Mouse (Mus musculus) kidney, adult 2 months (tissue): ENCODE measurements at regions not wholly inside any gene's neighbourhood (a gene's known extent, or its start where the extent isn't known, plus 50 kb on each side); places are given as distances from the start of the nearest gene placed in this dataset.

ENCODE experiments used
- DNase-seq: peaks from one replicate; pipeline ENCODE4 v3.0.0; 2021
- H3K27ac ChIP-seq: fragments of 200-500 bp; 2 replicates; pipeline ENCODE4 v1.5.1; 2012; ENCODE audit warnings: low read depth, low read length, control low read depth, inconsistent platforms; ENCODE audit not compliant: insufficient read depth
- H3K27me3 ChIP-seq: fragments of 200-500 bp; replicated peaks from 2 replicates; pipeline ENCODE4 v1.6.1; 2012; ENCODE audit warnings: mild to moderate bottlenecking, moderate library complexity, low read length, inconsistent platforms; ENCODE audit not compliant: control insufficient read depth, insufficient read depth
- H3K36me3 ChIP-seq: fragments of 200-500 bp; 2 replicates; pipeline ENCODE4 v1.6.1; 2012; ENCODE audit warnings: mild to moderate bottlenecking, moderate library complexity, low read length, inconsistent platforms; ENCODE audit not compliant: control insufficient read depth, insufficient read depth
- H3K4me1 ChIP-seq: fragments of 200-500 bp; 2 replicates; pipeline ENCODE4 v1.6.1; 2011; ENCODE audit warnings: low read length; ENCODE audit not compliant: control insufficient read depth, insufficient read depth
- H3K4me3 ChIP-seq: fragments of 200-500 bp; 2 replicates; pipeline ENCODE4 v1.5.1; 2011; ENCODE audit warnings: mild to moderate bottlenecking, low read depth, low read length, control low read depth; ENCODE audit not compliant: insufficient read depth
- CTCF ChIP-seq: fragments of 200-500 bp; conservative IDR thresholded peaks from 2 replicates; pipeline ENCODE4 v1.5.1; 2011; ENCODE audit warnings: low read depth, mild to moderate bottlenecking, control low read depth, low read length, moderate library complexity, mixed read lengths; ENCODE audit not compliant: insufficient read depth, insufficient read length
- POLR2A ChIP-seq: fragments of 200-500 bp; IDR thresholded peaks from one replicate; pipeline ENCODE4 v1.6.1; 2011; ENCODE audit warnings: low read depth, low read length, control low read depth
- WGBS: fragments of 180-500 bp; shearing (Covaris S2); methylation state at CpG from one replicate; pipeline ENCODE4 v1.1.7; 2018; 5-methylcytosine and 5-hydroxymethylcytosine counted together

DNA sequence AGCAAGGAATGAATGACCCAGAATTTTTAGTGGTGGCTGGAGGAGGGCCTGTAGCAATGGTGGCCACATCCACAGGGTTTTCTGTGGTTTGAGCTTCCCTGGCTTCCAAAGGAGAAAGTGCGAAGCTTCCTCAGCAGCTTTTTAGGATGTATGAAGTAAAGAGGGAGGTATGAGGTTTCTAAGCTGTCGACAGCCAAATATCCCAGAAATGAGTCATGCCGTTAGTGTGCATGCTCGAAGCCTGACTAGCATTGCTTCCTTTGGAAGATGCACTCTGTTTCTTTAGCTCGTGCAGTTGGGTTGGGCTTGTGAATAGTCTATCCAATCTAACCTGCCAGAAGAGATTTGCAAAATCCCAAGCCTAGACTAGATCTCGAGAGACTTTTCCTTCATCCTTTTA lies 240.8 kb upstream of the Cxadr start:
- no peaks in the 10 kb centered on the region for H3K27me3 ChIP-seq
- H3K27ac ChIP-seq = no peak overlapping the region
- no peak for DNase-seq
- 88% methylated on average over 6 of the region's 6 CpGs for WGBS
- TF ChIP-seq CTCF = no peak
- TF ChIP-seq POLR2A = no peak
- H3K4me3 ChIP-seq = no peak overlapping the region
- no peaks in the 10 kb centered on the region for H3K4me1 ChIP-seq
- no peaks in the 10 kb centered on the region for H3K36me3 ChIP-seq

DNA sequence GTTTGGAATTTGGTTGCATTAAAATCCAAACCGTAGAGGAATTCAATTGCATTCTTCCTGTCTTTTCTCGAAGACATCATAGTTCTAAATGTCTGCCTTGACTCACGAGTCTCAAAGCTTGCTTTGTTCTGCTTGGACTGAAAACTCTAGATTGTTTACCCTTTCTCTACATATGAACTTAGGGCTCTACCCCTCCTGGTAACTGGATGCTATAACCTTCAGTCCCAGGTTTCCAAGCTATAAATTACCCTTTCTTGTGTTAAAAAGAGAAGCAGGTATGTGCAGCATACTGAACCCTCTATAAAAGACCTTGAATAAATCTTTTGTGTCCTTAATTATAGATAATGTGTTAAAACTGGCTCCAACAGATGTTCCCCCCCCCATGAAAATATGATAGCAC lies 243.7 kb upstream of the Cxadr start:
- 36% methylated on average over 3 of the region's 3 CpGs for WGBS
- Histone ChIP-seq H3K4me1 (no peaks in the 10 kb centered on the region), H3K36me3 (no peaks in the 10 kb centered on the region), H3K27me3 (no peaks in the 10 kb centered on the region), H3K27ac (no peak overlapping the region), H3K4me3 (no peak overlapping the region)
- no peak for TF ChIP-seq POLR2A
- no peak for TF ChIP-seq CTCF
- DNase-seq = no peak

DNA sequence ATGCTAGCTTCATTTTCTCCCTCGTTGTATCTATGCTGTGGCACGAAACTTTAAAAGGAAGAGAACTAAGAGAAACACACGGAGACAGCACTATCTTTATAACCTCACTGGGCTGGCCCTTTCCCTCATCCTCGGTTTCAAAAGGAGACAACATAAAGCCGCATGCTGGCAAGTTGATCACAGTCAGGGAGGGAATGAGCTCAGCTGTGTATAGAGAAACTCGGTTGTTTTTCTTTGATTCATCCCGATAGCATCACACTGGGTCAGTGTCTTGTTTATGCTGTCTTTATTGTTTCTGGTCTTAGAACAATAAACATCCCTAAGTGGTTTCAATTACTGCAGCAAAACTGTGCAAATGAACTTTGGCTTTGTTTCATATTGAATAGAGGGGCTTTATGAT lies 249.2 kb upstream of the Cxadr start:
- TF ChIP-seq CTCF = no peak
- WGBS = 25% methylated on average over 7 of the region's 7 CpGs

DNA sequence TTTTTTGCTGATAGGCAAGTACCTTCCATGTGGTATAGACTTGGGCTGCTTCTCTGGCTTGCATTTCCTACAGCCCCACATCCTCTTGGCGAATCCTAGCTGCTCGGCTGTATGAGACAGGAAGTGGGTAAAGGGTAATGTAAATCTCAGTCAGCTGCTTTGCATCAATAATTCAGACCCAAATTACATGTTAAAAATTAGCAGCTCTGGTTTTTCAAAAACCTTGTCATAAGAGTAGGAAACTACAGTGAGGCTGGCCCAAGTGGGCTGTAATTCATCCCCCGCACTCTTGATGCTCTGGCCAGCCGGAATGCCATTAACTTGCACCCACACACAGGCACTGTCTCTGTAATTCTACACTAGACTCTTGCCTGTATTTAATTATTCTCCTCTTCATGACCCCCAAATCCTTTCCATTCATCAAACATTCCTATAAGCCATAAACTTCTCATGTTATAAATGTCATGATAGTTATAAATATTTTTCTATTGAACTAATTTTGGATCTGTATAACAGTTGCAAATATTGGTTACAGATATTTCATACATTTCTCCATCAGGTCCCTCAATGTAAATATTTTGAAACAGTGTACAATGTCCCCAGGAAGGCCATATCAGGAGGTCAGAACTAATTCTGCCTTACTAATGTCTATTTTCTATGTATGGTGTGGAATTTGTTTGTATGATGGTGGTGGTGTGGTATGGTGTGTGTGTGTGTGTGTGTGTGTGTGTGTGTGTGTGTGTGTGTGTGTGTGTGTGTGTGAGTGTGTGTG lies 261.0 kb upstream of the Cxadr start:
- H3K27me3 ChIP-seq = no peaks in the 10 kb centered on the region
- no peaks in the 10 kb centered on the region for H3K36me3 ChIP-seq
- no peak for TF ChIP-seq CTCF
- no peak for TF ChIP-seq POLR2A
- DNase-seq = no peak
- WGBS = 35% methylated on average over 4 of the region's 4 CpGs
- no peak overlapping the region for H3K4me3 ChIP-seq
- no peak overlapping the region for H3K27ac ChIP-seq
- no peaks in the 10 kb centered on the region for H3K4me1 ChIP-seq

More for the DNA sequence above, 249.2 kb upstream of the Cxadr start:
- H3K4me1 ChIP-seq = no peaks in the 10 kb centered on the region
- no peak overlapping the region for H3K4me3 ChIP-seq
- no peak overlapping the region for H3K27ac ChIP-seq
- H3K36me3 ChIP-seq = no peaks in the 10 kb centered on the region
- no peaks in the 10 kb centered on the region for H3K27me3 ChIP-seq
- no peak for DNase-seq

DNA sequence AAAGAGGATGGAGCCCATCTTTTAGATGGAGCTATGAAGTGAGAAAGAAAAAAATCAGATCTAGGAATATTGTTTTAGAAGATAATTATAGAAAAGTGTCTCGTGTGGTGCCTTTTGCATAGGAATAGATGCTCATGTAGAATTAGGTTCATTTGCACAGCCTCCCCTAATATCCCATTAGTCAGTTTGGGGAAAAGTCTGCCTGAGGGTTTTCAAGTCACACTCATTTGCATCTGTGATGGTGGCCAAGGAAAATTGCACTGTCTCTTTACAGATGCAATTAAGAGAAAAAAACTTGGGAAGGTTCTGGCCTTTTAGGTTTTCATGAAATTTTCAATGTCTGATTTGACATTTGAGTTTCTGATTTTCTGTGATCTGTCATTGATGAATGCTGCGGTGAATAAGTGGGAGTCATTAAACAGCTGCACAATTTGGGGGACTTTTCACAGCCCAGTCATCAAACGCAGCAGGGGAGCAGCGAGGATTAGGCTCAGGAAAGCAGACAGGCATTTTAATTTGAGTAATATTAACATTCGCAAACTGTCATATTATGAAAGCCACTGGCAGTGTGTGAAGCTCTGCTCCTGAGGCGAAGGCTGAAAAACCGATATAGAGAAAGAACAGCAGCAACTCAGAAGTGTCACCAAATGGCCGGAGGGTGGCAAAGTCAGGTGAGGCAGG lies 281.5 kb upstream of the Cxadr start:
- TF ChIP-seq POLR2A (no peak), CTCF (no peak)
- H3K4me3 ChIP-seq = no peak overlapping the region
- no peaks in the 10 kb centered on the region for H3K36me3 ChIP-seq
- no peaks in the 10 kb centered on the region for H3K27me3 ChIP-seq
- H3K27ac ChIP-seq = no peak overlapping the region
- WGBS = 81% methylated on average over 8 of the region's 8 CpGs
- no peaks in the 10 kb centered on the region for H3K4me1 ChIP-seq
- DNase-seq = no peak

DNA sequence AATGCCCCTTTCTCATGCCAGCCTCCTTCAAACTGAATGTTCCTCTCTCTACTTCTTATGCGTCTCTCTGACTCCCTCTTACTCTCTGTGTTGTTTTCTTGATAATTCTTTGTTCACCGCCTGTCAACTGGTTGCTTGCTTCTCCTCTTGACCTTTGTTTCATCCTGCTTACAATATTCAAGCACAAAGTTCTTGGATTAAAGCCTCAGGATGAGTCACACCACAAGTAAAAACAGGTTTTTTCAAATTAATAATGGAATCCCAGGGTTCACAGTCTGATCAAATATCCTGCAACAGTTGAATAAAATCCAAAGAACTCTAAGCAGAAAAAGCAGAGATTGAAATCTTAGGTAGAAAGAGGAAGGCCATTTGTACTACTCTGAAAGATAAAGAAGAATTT lies 285.9 kb upstream of the Cxadr start:
- H3K27me3 ChIP-seq = no peaks in the 10 kb centered on the region
- no peaks in the 10 kb centered on the region for H3K4me1 ChIP-seq
- DNase-seq = no peak
- H3K4me3 ChIP-seq = no peak overlapping the region
- TF ChIP-seq CTCF (no peak), POLR2A (no peak)
- H3K36me3 ChIP-seq = no peaks in the 10 kb centered on the region
- H3K27ac ChIP-seq = no peak overlapping the region
- WGBS = 61% methylated on average over 2 of the region's 2 CpGs

DNA sequence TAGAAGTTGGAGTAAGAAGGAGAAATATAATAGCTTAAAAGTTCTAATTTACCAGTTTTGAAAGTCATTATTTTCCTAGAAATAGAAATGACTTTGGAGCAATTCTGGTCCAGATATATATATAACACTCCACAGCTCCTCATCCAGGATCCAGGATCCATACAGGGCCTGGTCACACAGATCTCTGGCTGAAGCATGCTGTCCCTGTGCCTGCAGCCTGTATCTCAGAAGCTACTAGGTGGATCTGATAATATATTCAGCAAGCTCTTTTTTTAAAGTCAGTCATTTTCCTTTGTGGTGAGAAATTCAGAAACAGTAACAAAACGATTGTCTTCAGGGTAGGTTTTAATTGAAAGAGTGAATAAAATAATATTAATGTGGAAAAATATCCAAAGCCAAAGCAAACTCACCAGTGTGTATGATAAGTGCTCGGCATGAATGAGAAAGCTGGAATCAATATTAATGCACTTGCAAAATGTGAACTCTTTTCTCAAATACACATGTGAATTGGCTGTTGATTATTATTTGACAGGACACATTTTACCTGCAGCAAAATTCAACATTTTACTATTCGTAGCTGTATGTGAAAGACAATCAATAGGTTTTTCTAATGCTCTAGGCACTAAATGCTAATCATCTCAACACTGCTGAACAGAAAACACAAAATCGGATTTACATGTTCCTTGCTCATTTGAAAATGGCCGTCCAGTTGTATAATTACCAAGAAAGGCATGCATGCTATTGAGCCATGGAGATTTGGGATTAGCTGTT lies 288.1 kb upstream of the Cxadr start:
- Histone ChIP-seq H3K4me3 (no peak overlapping the region), H3K27me3 (no peaks in the 10 kb centered on the region), H3K36me3 (no peaks in the 10 kb centered on the region), H3K4me1 (no peaks in the 10 kb centered on the region), H3K27ac (no peak overlapping the region)
- TF ChIP-seq POLR2A = no peak
- no peak for TF ChIP-seq CTCF
- no peak for DNase-seq
- WGBS = 88% methylated on average over 5 of the region's 5 CpGs
